Mouse (Mus musculus): ENCODE data around the gene Bloc1s3. TPM values are rescaled to one million over a fixed set of nuclear protein-coding genes. Genes with fewer than 3 reads are reported as not detected.
A peak's percentile ranks its signal among the peaks of the same experiment; 100 is the strongest.

Gene Bloc1s3
- polyA plus RNA-seq, 1 experiment from 2014 or later, result 2.6 TPM

- Histone ChIP-seq H3K27ac (ENCODE audit: low read length) (no peak overlapping the region), H3K4me3 (ENCODE audit: low read depth, low read length) (no peak overlapping the region), H3K4me1 (ENCODE audit: insufficient read depth, low read depth, low read length) (no peaks in the 10 kb centered on the region), H3K4me2 (replicated peaks; ENCODE audit: low read depth, low read length) (no peak overlapping the region), H3K36me3 (ENCODE audit: insufficient read depth, low read length) (peaks cover 26% of the 10 kb centered on the region), H3K9ac (replicated peaks; ENCODE audit: low read depth) (no peak overlapping the region), H3K27me3 (replicated peaks; ENCODE audit: insufficient read depth, low read length) (no peaks in the 10 kb centered on the region), H3K9me3 (ENCODE audit: low read length) (no peaks in the 10 kb centered on the region)
- no peak for ATAC-seq
- TF ChIP-seq CTCF (IDR thresholded peaks at IDR 0.05), result no peak
- TF ChIP-seq EP300 (IDR thresholded peaks at IDR 0.05), result no peak
- DNase-seq (ENCODE audit: low spot score), result no peak
- 92% methylated on average over 10 of the region's 10 CpGs for WGBS
These were observed 26.5 kb upstream of the Bloc1s3 start for GRCm38 (mm10) chr7:19534676-19535075.

- Histone ChIP-seq H3K27ac (ENCODE audit: low read length) (no peak overlapping the region), H3K36me3 (ENCODE audit: insufficient read depth, low read length) (peaks cover 26% of the 10 kb centered on the region), H3K4me3 (ENCODE audit: low read depth, low read length) (no peak overlapping the region), H3K9me3 (ENCODE audit: low read length) (no peaks in the 10 kb centered on the region), H3K27me3 (replicated peaks; ENCODE audit: insufficient read depth, low read length) (no peaks in the 10 kb centered on the region), H3K4me1 (ENCODE audit: insufficient read depth, low read depth, low read length) (no peaks in the 10 kb centered on the region), H3K4me2 (replicated peaks; ENCODE audit: low read depth, low read length) (no peak overlapping the region), H3K9ac (replicated peaks; ENCODE audit: low read depth) (no peak overlapping the region)
- no peak for ATAC-seq
- no peak for DNase-seq (ENCODE audit: low spot score)
- 76% methylated on average over 14 of the region's 14 CpGs for whole genome bisulfite sequencing
- TF ChIP-seq CTCF (IDR thresholded peaks at IDR 0.05) (no peak), EP300 (IDR thresholded peaks at IDR 0.05) (no peak)
These were observed 24.1 kb upstream of the Bloc1s3 start for GRCm38 (mm10) chr7:19532240-19532639.

- DNase-seq (ENCODE audit: low spot score) (peak; percentile 37), ATAC-seq (peak; percentile 44)
- Histone ChIP-seq H3K27ac (ENCODE audit: low read length) (no peak overlapping the region), H3K36me3 (ENCODE audit: insufficient read depth, low read length) (peaks cover 26% of the 10 kb centered on the region), H3K9me3 (ENCODE audit: low read length) (no peaks in the 10 kb centered on the region), H3K9ac (replicated peaks; ENCODE audit: low read depth) (no peak overlapping the region), H3K4me1 (ENCODE audit: insufficient read depth, low read depth, low read length) (no peaks in the 10 kb centered on the region), H3K27me3 (replicated peaks; ENCODE audit: insufficient read depth, low read length) (no peaks in the 10 kb centered on the region), H3K4me3 (ENCODE audit: low read depth, low read length) (no peak overlapping the region), H3K4me2 (replicated peaks; ENCODE audit: low read depth, low read length) (no peak overlapping the region)
- TF ChIP-seq CTCF (IDR thresholded peaks at IDR 0.05) (peak; percentile 56), EP300 (IDR thresholded peaks at IDR 0.05) (no peak)
- 67% methylated on average over 10 of the region's 10 CpGs for WGBS
These were observed 22.9 kb upstream of the Bloc1s3 start for GRCm38 (mm10) chr7:19531077-19531476.

- no peaks in the 10 kb centered on the region for H3K36me3 ChIP-seq (ENCODE audit: insufficient read depth, low read length)
- H3K4me2 ChIP-seq (replicated peaks; ENCODE audit: low read depth, low read length), result no peak overlapping the region
- no peak overlapping the region for H3K9ac ChIP-seq (replicated peaks; ENCODE audit: low read depth)
- H3K4me1 ChIP-seq (ENCODE audit: insufficient read depth, low read depth, low read length), result peaks cover 18% of the 10 kb centered on the region
- H3K27me3 ChIP-seq (replicated peaks; ENCODE audit: insufficient read depth, low read length), result peaks cover 53% of the 10 kb centered on the region
- H3K27ac ChIP-seq (ENCODE audit: low read length), result no peak overlapping the region
- DNase-seq (ENCODE audit: low spot score), result no peak
- H3K9me3 ChIP-seq (ENCODE audit: low read length), result no peaks in the 10 kb centered on the region
- 0 out of 2 replicates have a peak, but pooled peaks have one; percentile 27 for TF ChIP-seq CTCF (IDR thresholded peaks at IDR 0.05)
- no peak for TF ChIP-seq EP300 (IDR thresholded peaks at IDR 0.05)
- 64% methylated on average over 2 of the region's 2 CpGs for WGBS
- H3K4me3 ChIP-seq (ENCODE audit: low read depth, low read length), result no peak overlapping the region
- no peak for ATAC-seq
These were observed 16.9 kb upstream of the Bloc1s3 start for GRCm38 (mm10) chr7:19525105-19525481.

- Histone ChIP-seq H3K4me1 (ENCODE audit: insufficient read depth, low read depth, low read length) (peaks cover 18% of the 10 kb centered on the region), H3K27ac (ENCODE audit: low read length) (no peak overlapping the region), H3K4me3 (ENCODE audit: low read depth, low read length) (peak overlapping the region; percentile 34), H3K9me3 (ENCODE audit: low read length) (no peaks in the 10 kb centered on the region), H3K36me3 (ENCODE audit: insufficient read depth, low read length) (no peaks in the 10 kb centered on the region), H3K4me2 (replicated peaks; ENCODE audit: low read depth, low read length) (peak overlapping the region; percentile 55), H3K27me3 (replicated peaks; ENCODE audit: insufficient read depth, low read length) (peaks cover 56% of the 10 kb centered on the region), H3K9ac (replicated peaks; ENCODE audit: low read depth) (no peak overlapping the region)
- TF ChIP-seq CTCF (IDR thresholded peaks at IDR 0.05) (no peak), EP300 (IDR thresholded peaks at IDR 0.05) (no peak)
- WGBS, result 15% methylated on average over 24 of the region's 24 CpGs
- no peak for DNase-seq (ENCODE audit: low spot score)
- ATAC-seq, result no peak
These were observed 16.4 kb upstream of the Bloc1s3 start for GRCm38 (mm10) chr7:19524420-19525104.

GRCm38 (mm10) chr7:19523757-19524419, 15.7 kb upstream of the Bloc1s3 start:
- Histone ChIP-seq H3K27me3 (replicated peaks; ENCODE audit: insufficient read depth, low read length) (peaks cover 62% of the 10 kb centered on the region), H3K9ac (replicated peaks; ENCODE audit: low read depth) (no peak overlapping the region), H3K27ac (ENCODE audit: low read length) (no peak overlapping the region), H3K36me3 (ENCODE audit: insufficient read depth, low read length) (no peaks in the 10 kb centered on the region), H3K4me3 (ENCODE audit: low read depth, low read length) (peak overlapping the region; percentile 34), H3K4me2 (replicated peaks; ENCODE audit: low read depth, low read length) (peak overlapping the region; percentile 55), H3K9me3 (ENCODE audit: low read length) (no peaks in the 10 kb centered on the region), H3K4me1 (ENCODE audit: insufficient read depth, low read depth, low read length) (peaks cover 18% of the 10 kb centered on the region)
- WGBS, result 1% methylated on average over 63 of the region's 64 CpGs
- no peak for DNase-seq (ENCODE audit: low spot score)
- ATAC-seq, result peak; percentile 61
- TF ChIP-seq CTCF (IDR thresholded peaks at IDR 0.05) (peak; percentile 76), EP300 (IDR thresholded peaks at IDR 0.05) (no peak)
